Mouse (Mus musculus): ENCODE results near the gene Xxylt1.

GRCm38 (mm10) chr16:31008326-31008725 lies 72.9 kb downstream of the Xxylt1 start:
- no peak for TF ChIP-seq GATA1 (IDR thresholded peaks at IDR 0.05; ENCODE audit: borderline replicate concordance, low read length)
- no peak for TF ChIP-seq FLI1 (IDR thresholded peaks at IDR 0.05; ENCODE audit: low read length)

All from megakaryocyte, embryonic 14.5 days (primary cell).